Mouse (Mus musculus) embryonic facial prominence, embryonic 11.5 days (tissue): ENCODE results near the gene Spata5. TPM values are rescaled to one million over a fixed set of nuclear protein-coding genes. Genes with fewer than 3 reads are reported as not detected.
A peak's percentile ranks its signal among the peaks of the same experiment; 100 is the strongest.

Experiments
- ATAC-seq: fragments of 200-750 bp; cut with Nextera tagmentation; replicated peaks from 2 replicates; pipeline ENCODE4 v1.8.0; 2017; ENCODE audit warnings: low read depth; ENCODE audit not compliant: insufficient number of reproducible peaks, low FRiP score, low TSS enrichment
- DNase-seq: peaks from one replicate; pipeline ENCODE4 v3.0.0-alpha.2; 2015; ENCODE audit warnings: low spot score
- H3K27ac ChIP-seq: fragments of 300-500 bp; sonication (generic); replicated peaks from 2 replicates; pipeline ENCODE4 v1.5.1; 2014; ENCODE audit warnings: mild to moderate bottlenecking, low read depth, low read length, control low read depth
- H3K27me3 ChIP-seq: fragments of 300-500 bp; sonication (generic); 2 replicates; pipeline ENCODE4 v1.6.1; 2014; ENCODE audit warnings: mild to moderate bottlenecking, low read length, moderate library complexity, mixed read lengths; ENCODE audit not compliant: control insufficient read depth, insufficient read depth
- H3K36me3 ChIP-seq: fragments of 300-500 bp; sonication (generic); replicated peaks from 2 replicates; pipeline ENCODE4 v1.6.1; 2014; ENCODE audit warnings: low read depth, mild to moderate bottlenecking, low read length, moderate library complexity, mixed read lengths; ENCODE audit not compliant: control insufficient read depth, insufficient read depth
- H3K4me1 ChIP-seq: fragments of 300-500 bp; sonication (generic); 2 replicates; pipeline ENCODE4 v1.6.1; 2014; ENCODE audit warnings: low read length, mixed read lengths; ENCODE audit not compliant: control insufficient read depth, insufficient read depth
- H3K4me2 ChIP-seq: fragments of 300-500 bp; sonication (generic); 2 replicates; pipeline ENCODE4 v1.6.1; 2014; ENCODE audit warnings: low read depth, mild to moderate bottlenecking, control low read depth, low read length, moderate library complexity
- H3K4me3 ChIP-seq: fragments of 300-500 bp; sonication (generic); 2 replicates; pipeline ENCODE4 v1.5.1; 2014; ENCODE audit warnings: low read depth, low read length, control low read depth
- H3K9ac ChIP-seq: fragments of 300-500 bp; sonication (generic); replicated peaks from 2 replicates; pipeline ENCODE4 v1.6.1; 2014; ENCODE audit warnings: mild to moderate bottlenecking, control low read depth, low read length
- H3K9me3 ChIP-seq: fragments of 300-500 bp; sonication (generic); replicated peaks from 2 replicates; pipeline ENCODE4 v1.6.1; 2016; ENCODE audit warnings: mild to moderate bottlenecking, low read length, inconsistent platforms, mixed read lengths; ENCODE audit not compliant: control insufficient read depth
- WGBS: fragments of 180-500 bp; shearing (Covaris S2); extraction: QIAGEN DNeasy Blood & Tissue Kit; methylation state at CpG from one replicate; pipeline ENCODE4 v1.1.7; 2014; 5-methylcytosine and 5-hydroxymethylcytosine counted together
- polyA plus RNA-seq: library from polyadenylated mRNA; unstranded; fragments of >200 nt; fragmentation: Nextera tagmentation; extraction: Ambion mirVana; gene quantifications from 2 replicates; pipeline ENCODE4 v1.2.1, GENCODE M21; 2014

Spata5 gene
- polyA plus RNA-seq, 1 experiment from 2014 or later = 57.6 TPM

DNA sequence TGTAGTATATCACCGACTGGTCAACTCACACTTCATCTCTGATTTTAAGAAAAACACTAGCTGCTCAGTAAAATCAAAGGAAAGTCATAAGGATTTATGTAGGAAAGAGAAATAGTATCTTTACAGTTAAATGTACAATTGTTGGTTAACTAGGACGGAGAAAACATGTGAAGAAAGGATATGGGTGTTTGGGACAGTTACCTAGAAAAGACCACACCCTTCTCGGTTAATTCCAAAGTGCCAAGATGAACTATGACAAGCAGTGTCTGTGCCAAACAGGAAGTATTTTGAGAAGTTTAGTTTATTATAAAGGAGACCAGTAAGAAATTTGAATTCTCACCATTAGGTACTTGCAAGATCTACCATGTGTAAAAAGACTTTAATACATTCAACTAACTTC, 70.3 kb downstream of the Spata5 start:
- ATAC-seq (no peak), DNase-seq (no peak)
- Histone ChIP-seq H3K4me2 (no peak overlapping the region), H3K9me3 (no peaks in the 10 kb centered on the region), H3K9ac (no peak overlapping the region), H3K27me3 (no peaks in the 10 kb centered on the region), H3K4me1 (no peaks in the 10 kb centered on the region), H3K4me3 (no peak overlapping the region), H3K36me3 (no peaks in the 10 kb centered on the region), H3K27ac (no peak overlapping the region)
- 92% methylated on average over 3 of the region's 3 CpGs for WGBS

DNA sequence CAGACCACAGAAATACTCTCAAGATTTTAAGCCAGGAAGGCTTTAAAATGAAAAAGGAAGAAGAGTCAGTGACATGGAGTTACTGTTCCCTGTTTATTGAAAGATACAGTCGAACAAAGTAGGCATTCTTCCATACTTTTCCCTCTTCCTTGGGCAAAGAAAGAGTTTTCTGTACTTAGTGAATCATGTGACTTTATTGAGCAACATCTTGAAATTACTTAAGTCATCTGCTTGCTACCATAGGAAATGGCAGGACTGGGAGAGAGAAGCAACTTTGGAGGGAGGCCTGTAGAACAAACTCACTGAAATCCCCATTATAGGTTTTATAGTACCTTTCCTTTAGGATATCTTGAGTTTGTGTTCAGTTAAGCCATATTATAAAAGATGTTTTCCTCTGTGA, 81.2 kb downstream of the Spata5 start:
- 64% methylated on average over 1 of the region's 1 CpGs for WGBS
- H3K9me3 ChIP-seq = no peaks in the 10 kb centered on the region
- no peaks in the 10 kb centered on the region for H3K27me3 ChIP-seq
- DNase-seq = no peak
- no peak overlapping the region for H3K27ac ChIP-seq
- ATAC-seq = no peak
- no peak overlapping the region for H3K4me3 ChIP-seq
- H3K4me2 ChIP-seq = no peak overlapping the region
- no peaks in the 10 kb centered on the region for H3K4me1 ChIP-seq
- H3K36me3 ChIP-seq = no peaks in the 10 kb centered on the region
- H3K9ac ChIP-seq = no peak overlapping the region

DNA sequence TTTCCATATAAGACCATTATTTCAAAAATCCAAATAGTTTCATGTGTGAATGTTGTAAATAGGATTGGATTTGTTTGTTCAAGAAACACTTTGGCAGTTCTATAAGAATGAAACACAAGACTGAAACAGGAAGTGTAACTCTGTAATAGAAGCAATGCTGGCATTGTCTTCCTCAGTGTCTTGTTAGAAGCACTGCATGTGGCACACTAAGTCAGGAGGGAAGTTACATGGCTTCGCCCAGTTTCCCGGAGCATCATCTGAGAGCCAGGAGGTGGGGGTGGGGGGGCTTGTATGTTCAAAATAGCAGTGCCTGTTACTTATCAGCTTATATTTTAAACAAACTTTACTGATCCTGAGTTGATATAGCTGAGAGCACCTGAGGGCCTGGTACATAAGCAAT, 82.9 kb downstream of the Spata5 start:
- no peaks in the 10 kb centered on the region for H3K9me3 ChIP-seq
- H3K4me2 ChIP-seq = no peak overlapping the region
- DNase-seq (no peak), ATAC-seq (no peak)
- WGBS = 77% methylated on average over 2 of the region's 2 CpGs
- H3K4me1 ChIP-seq = no peaks in the 10 kb centered on the region
- no peaks in the 10 kb centered on the region for H3K36me3 ChIP-seq
- no peaks in the 10 kb centered on the region for H3K27me3 ChIP-seq
- no peak overlapping the region for H3K4me3 ChIP-seq
- H3K9ac ChIP-seq = no peak overlapping the region
- no peak overlapping the region for H3K27ac ChIP-seq

DNA sequence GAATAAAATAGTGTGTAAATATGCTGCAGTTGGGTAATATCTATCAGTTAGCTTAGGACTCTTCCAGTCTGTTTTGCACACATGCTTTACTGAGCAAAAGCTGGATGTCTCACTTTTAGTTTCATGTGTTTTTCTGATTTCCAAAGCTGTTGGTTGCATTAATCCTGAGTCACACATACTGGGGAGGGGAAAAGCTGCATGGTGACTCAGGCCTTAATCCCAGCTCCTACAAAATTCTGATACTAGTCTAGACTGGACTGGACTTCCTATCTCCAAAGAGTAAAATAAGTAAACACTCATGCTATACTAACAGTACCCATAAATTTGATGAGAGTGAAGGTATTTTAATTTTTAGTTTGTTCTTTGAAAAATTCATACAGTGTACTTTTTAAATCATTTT, 84.2 kb downstream of the Spata5 start:
- H3K27me3 ChIP-seq = no peaks in the 10 kb centered on the region
- no peak for DNase-seq
- H3K4me3 ChIP-seq = no peak overlapping the region
- H3K27ac ChIP-seq = no peak overlapping the region
- no peak for ATAC-seq
- no peak overlapping the region for H3K4me2 ChIP-seq
- H3K9me3 ChIP-seq = no peaks in the 10 kb centered on the region
- H3K4me1 ChIP-seq = no peaks in the 10 kb centered on the region
- no peaks in the 10 kb centered on the region for H3K36me3 ChIP-seq
- no peak overlapping the region for H3K9ac ChIP-seq

DNA sequence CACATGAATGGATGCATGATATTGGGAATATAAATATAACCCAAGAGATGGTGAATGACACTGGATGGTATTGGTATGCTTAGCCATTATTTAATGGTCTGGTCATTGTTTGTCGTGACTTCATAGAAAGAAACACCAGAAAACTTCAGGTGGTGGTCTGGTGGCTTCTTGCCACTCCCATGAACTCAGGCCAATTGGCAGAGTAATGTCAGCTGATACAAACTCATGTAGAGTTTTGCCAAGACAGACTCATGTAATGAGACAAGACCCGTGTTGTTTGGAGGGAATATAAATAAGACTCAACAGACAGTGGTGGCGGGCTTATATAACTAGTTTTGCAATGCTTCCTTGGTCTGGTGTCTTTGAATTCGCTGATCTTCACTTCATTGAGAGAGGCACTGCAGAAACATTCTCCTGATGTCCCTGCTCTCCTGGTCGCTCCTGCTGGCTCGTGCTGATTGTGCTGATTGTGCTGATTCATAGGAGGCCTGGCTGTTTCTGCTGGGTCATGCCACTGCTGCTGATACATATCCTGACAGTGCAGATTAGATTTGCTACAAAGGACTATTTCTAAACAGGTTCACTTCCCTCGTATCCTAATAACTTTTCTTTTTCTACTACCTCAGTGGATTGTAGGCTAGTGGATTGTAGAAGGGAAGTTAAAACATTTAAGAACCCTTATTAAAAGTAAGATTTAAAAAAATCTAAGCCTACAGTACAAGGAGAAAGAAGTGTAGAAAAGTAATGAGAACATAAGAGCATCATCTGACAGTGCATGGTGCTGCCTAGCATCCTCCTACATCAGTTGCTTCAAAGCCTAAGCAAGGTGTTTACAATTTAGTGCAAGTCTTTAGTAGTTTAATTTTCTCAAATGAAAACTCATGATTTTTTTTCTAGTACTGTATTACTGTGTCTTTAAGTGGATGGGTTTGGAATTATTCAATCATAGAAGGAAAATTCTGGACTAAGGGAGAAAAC, 90.6 kb downstream of the Spata5 start:
- ATAC-seq = no peak
- no peak overlapping the region for H3K9ac ChIP-seq
- no peaks in the 10 kb centered on the region for H3K9me3 ChIP-seq
- H3K4me1 ChIP-seq = no peaks in the 10 kb centered on the region
- no peaks in the 10 kb centered on the region for H3K27me3 ChIP-seq
- no peaks in the 10 kb centered on the region for H3K36me3 ChIP-seq
- no peak overlapping the region for H3K4me3 ChIP-seq
- no peak overlapping the region for H3K4me2 ChIP-seq
- DNase-seq = peak; percentile 4
- WGBS = 81% methylated on average over 7 of the region's 7 CpGs
- no peak overlapping the region for H3K27ac ChIP-seq

DNA sequence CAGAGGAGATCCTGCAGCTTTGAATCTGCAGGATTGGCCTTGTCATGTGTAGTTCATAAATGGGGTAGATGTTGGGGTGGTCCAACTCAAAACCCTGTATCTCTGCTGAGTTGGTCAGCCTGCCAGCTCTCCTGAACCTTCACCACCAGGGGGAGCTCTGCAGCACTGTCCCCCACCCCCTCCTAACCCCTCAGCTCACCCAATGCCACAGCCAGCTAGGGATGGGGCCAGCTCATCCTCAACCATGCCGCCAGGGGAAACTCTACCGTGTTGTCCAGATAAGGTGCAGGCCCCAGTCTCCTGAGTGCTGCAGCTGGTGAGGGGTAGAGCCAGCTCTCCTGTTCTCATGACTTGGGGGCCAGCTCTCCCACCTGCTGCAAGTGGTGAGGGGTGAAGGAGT, 95.8 kb downstream of the Spata5 start:
- Histone ChIP-seq H3K4me3 (no peak overlapping the region), H3K9ac (no peak overlapping the region), H3K27ac (no peak overlapping the region), H3K4me2 (no peak overlapping the region), H3K9me3 (no peaks in the 10 kb centered on the region), H3K36me3 (no peaks in the 10 kb centered on the region), H3K27me3 (no peaks in the 10 kb centered on the region), H3K4me1 (no peaks in the 10 kb centered on the region)
- 15% methylated on average over 2 of the region's 2 CpGs for WGBS
- ATAC-seq (no peak), DNase-seq (peak; percentile 57)

DNA sequence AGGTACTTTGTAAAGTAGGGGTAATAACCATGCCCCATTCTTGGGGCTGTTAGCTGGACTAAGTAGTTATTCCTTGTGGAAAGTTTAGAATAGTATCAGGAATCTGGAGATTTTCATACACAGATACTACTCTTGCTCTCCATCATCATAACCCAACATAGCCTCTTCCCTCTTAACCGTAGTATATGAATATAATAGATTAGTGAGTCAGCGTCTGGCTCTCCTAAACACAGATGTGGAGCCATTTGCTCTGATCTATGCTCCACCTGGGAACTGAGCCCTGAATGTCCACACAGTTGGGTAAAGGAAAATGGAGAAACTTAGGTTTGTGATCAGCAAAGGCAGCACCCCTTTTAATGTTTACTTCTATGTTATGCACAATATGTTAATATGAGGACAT, 96.7 kb downstream of the Spata5 start:
- no peaks in the 10 kb centered on the region for H3K9me3 ChIP-seq
- H3K36me3 ChIP-seq = no peaks in the 10 kb centered on the region
- no peak overlapping the region for H3K4me3 ChIP-seq
- no peak overlapping the region for H3K4me2 ChIP-seq
- no peak for ATAC-seq
- no peaks in the 10 kb centered on the region for H3K27me3 ChIP-seq
- no peak overlapping the region for H3K9ac ChIP-seq
- H3K27ac ChIP-seq = no peak overlapping the region
- no peak for DNase-seq
- no peaks in the 10 kb centered on the region for H3K4me1 ChIP-seq
- WGBS = 93% methylated on average over 2 of the region's 2 CpGs

DNA sequence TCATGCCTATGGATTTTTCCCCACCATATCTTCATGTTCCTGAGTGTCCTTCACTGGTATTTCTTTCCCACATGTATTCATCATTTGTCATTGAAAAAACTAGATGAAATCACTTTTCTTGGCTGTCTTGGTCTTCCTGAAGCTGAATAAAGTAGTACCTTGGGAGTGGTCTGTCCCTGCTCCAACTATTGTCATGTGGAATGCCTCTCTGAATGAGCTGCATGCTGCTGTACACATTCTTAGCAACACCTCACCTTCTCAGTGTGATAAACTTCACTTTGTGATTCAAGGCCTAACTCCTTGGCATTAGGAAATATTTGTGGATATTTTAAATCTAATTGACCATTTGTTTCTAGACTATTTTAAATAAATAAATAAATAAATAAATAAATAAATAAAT, 98.9 kb downstream of the Spata5 start:
- Histone ChIP-seq H3K9ac (no peak overlapping the region), H3K27ac (no peak overlapping the region), H3K4me3 (no peak overlapping the region), H3K27me3 (no peaks in the 10 kb centered on the region), H3K9me3 (no peaks in the 10 kb centered on the region), H3K4me2 (no peak overlapping the region), H3K4me1 (no peaks in the 10 kb centered on the region), H3K36me3 (no peaks in the 10 kb centered on the region)
- ATAC-seq (no peak), DNase-seq (no peak)
